Mouse (Mus musculus) mouse embryonic stem cell (cell line): ENCODE measurements around the gene Gm13283.
"Not testable (repeated sequence)": the region's sequence is repeated elsewhere in the genome, so short reads cannot be mapped to it uniquely, and the experiment has no call there.

Experiments
- in situ Hi-C, 2 experiments: fragments of 300-500 bp; cut with MboI; formaldehyde crosslinking; loops; 1 replicate in 1 of 2; 3 replicates in 1 of 2; pipeline ENCODE4 v1.14.3; 2019 to 2020; ENCODE audit warnings: low sequenced_read_pairs in 2 of 2, low pct_unique_long_range_greater_than_20kb in 1 of 2, mixed read lengths in 1 of 2; ENCODE audit not compliant: unreplicated experiment in 1 of 2

Gm13283 gene

DNA sequence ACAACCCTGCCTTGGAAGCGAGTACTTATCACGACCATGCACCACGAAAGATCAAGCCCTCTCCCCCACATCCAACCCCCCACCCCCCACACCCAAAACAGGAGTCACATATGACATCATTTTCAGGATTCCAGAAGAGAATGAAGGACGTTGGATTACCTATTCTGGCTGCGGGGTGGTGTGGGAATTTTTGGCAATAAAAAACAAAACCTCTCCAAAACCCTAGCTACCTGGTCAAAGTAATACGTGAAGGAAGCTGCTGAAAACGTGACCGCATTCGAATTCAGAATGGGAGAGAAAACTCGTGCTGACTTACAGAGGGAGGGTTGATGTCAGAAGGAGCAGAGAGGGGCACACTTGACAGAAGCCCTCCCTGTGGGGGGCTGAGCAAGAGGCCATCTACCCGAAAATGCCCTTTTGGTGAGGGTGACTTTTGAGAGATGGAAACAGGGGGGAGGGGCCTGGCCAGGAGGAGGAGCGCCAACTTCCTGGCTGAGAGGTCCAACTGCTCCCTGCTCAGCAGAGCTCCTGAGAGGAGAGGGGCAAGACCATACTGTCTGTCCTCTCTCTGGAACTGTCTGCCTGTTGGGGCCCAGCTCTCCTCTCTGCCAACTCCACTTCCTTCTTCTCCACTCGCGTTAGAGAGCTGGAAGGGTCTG lies at the start of gene Gm13283:
TSS of gene Gm13283 (plus strand) at position 510 of the 659 bp plus-strand sequence.
- in situ Hi-C loops = not testable (repeated sequence)

DNA sequence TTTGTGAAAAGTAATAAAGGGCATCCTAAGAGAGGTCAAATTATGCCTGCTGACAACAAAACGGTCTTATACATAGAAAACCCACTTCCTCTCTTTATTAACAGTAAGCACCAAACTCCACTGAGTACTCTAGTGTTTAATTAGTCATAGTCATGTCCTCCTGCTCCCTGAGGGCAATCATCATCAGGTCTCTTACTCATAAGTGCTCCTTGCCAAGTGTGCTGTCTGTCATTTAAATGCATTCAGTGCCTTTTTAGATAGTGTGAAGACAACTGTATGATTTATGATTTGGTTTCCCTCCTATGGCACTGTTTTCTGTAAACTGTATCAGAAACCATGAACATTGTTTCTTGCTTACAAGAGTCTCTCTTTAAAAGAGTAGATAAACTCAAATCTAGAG lies 45.6 kb upstream of the Gm13283 start:
- in situ Hi-C loops = no loop called here

DNA sequence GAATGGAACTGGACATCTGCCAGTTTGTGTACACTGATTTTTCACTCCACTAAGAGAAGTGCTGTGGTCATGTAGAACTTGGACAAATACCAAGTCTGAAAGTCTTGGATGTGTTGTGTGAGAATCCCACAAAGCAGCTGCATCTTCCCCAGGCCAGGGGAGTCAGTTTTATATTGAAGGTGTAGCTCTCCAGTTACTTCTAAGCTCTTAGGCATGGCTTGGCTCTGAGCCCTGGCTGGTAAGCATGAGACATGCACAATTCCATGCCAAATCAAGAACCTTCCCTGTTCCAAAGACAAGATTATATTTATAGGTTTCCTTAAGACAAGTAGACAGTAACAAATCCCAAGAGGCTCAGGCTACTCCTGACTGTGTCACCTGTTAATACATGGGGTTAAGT lies 44.9 kb upstream of the Gm13283 start:
- in situ Hi-C loops = no loop called here

DNA sequence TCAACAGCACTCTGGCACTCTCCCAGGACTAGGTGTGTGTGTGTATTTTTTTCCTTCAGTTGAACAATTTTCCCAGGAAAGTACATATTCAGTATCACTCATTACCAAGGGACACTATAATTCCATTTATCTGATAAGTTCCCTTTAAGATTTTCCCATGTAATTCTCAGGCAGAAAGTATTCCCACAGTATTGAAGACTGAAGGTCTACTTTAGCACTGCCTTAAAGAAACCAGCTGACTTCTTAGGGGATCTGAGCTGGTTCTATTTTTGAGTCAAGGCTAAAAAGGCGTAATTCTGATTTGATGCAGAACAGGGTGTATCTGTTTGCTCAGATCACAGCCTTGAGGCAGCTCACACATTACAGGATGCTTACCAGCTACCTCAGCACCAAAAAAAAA lies 41.2 kb upstream of the Gm13283 start:
- in situ Hi-C loops = no loop called here

DNA sequence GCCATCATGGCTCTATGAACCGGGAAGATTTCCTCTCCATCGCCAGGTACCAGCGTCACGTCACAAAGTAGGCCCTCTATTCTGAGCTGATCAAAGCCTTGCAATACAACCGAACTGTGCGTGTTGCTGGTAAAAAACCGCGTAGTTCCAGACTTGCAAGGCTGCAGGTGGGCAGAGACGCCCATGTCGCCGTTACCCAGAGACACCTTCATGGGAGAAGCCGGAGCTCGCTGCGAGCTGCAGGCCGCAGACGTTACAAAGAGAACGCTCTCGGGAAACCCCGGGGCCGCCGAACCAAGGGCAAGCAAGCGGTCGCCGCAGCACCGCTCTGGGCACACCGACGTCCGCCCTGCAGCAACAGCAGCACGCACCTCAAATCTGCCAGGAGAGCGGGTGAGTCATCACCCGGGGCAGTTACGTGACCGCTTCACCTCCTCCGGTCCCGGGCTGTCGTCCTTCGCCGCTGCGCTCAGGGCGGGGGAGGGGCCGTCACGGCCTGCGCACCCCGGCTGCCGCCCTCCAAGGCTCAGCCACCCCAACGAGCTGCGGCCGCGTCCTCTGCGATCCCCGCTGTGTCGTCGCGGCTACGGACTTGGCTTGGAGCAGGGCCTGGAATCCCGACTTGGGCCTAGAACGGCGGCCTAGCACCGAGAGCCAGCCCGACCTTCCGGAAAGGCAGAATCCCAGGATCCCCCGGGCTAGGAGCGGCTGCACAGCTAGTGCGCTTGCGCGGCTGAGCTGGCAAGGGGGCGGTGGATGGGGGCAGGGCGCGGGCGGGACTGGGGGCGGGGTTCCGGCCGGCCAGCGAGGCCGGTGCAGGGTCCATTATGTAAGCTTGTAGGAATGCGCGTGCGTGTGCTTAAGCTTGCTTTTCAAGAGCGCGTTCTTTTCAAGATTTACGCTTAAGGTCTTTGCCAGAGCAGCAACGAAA lies 37.9 kb upstream of the Gm13283 start, which contains the start of the genes Gm26566 and Klhl9:
TSS of gene Gm26566 (plus strand) at position 15 of the 931 bp plus-strand sequence.
TSS of gene Klhl9 (minus strand) at position 675 of the 931 bp plus-strand sequence.
- in situ Hi-C loops = no loop called here

DNA sequence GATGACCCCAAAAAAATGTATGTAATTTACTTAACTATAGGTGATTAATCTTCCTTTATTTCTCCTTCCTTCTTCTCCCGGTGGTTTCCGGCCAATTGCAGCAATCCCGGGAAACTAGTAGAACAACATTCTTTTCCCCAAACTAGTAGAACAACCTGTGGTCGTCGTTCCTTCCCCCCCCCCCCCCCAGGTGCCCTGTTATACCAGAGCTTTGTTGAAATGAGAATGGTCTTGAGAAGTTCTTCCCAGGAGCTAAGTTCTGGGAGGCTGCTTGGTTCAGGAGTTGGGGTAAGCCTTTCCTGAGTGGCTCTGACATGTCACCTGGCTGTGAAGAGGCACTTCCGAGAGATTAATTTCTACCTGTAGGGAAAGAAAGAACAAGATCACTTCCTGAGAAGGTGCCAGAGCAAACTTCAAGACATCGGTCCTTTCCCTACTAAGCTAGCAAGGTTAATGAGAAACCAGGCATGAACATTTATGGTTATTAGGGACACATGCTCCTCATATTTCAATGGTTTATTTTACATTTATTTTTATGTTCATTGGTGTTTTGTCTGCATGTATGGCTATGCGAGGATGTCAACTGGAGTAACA lies 36.3 kb upstream of the Gm13283 start:
- in situ Hi-C loops = no loop called here

DNA sequence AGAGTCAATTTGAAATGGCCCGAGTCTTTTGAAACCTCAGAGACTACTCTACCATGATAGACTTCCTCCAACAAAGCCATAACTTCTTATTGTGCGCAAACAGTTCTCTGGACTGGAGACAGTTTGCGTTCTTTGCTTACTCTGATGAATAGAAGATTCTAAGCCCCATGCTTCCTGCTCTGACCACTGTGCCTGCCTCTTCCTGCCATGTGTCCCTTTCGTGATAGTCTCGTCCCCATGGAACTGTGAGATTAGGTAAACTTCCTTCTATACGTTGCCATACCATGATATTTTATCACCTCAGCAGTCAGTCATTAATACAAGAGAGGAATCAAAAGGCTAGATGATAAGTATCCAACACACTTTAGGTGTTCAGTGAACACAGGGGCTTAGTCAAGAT lies 33.2 kb upstream of the Gm13283 start:
- in situ Hi-C loops = no loop called here

DNA sequence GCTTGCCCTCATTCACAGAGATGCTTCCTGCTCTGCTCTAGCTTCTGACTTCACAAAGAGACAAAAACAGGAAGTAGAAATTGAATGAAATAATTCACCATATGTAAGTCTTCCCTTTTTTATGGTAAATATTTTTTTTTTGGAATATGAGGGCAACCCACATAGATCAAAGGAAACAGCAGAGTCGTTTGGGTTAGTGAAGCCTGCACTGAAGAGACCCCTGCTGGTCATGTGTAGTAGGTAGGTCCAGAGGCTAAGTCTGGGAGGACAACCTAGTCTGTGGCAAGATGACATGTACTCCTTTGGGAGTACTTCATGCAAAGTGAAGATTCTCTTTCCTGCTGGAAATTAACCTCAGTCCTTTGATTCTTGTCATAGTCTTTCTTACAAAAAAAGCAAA lies 32.6 kb upstream of the Gm13283 start:
- in situ Hi-C loops = no loop called here

DNA sequence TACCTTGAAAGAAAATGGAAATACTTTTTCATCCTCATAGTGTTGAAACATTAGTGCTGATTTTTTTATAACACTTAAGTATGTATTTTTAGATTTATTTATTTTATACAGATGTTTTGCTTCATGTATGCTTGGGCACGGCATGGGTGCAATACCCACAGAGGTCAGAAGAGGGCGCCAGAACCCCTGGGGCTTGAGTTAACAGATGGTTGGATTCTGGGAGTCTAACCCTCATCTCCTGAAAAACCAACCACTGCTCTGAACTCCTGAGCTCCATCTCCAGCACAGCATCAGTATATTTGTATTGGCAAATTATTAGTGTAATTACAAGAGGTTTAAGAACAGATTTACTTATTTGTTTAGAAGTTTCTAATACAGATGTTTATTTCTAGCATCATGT lies 21.4 kb upstream of the Gm13283 start:
- in situ Hi-C loops = no loop called here

DNA sequence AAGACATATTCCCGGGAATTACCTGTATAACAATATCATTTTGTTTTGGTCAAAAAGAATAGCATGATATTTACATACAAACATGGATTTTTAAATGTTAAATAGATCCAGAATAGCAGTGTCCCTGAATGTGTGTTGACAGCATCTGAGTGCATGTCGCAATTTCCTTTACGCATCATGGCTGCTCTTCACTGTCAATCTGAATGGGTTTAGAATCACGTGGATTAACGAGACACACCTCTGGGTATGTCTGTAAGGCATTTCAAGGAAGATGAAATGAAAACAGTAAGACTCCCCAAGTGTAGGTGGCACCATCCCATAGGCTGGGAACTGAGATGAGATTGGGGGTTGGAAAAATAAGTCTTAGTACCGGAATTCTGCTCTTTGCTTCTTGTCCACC lies 20.9 kb upstream of the Gm13283 start:
- in situ Hi-C loops = no loop called here

DNA sequence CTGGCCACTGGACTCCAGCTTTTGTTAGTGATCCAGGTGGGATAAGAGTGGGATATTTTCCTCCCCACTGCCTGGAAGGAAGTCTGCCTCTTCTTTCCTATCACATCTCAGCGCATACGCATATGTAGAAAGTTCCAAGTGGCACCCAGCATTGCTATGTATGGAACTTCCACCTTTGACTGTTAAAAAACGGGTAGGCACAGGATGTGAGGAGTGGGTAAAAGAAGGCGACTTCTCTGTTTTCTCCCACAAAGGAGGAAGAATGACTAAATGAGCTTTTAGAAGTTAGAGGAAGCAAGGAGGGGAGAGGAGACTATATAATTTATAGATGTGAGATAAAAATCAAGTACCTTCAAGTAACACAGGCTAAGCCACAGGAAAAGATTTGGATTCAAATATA lies 18.5 kb upstream of the Gm13283 start:
- in situ Hi-C loops = no loop called here

DNA sequence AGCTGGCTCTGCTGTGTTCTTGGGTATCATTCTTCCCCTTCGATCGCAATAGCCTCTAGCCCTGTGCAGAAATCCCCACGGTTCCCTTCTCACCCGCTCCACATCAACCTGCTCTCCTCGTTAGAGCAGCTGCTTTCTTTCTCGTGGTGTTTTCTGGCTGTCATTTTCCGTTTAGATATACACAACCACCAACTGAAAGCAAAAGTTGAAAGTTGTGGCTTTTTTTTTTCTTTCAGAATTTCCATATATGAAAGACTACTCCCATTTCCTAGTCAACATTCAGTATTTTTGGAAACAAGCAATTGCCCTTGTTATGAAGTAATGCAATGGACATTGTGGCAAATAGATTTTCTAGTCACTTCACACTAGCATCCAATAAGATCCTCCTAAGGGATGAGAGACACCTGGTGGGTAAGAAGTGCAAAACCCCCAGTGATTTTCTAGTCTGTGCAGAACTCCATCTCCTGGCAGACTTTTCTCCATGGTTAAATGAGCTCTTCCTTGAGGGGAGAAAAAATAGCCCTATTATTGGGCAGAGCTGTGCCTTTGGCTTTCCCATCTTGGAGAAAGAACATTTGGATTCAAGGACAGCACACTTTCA lies 17.0 kb upstream of the Gm13283 start:
- in situ Hi-C loops = no loop called here

DNA sequence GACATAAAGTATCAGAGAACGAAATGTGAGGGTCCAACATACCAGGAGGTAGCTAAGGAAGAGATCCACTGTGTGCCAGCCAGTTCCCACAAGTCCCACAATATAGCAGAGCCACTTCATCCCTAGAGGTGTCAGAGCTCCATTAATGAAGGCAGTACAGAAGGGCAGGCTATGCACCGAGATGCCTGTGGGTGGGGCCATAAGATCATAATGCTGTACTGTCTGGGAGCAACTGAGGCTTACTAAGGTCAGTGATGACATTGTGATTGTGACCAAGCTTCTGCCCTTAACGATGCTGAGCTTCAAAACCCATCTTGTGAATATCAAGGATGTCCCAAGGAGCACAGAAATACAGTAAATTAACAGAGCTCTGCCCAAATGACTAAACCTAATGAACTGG lies 15.7 kb upstream of the Gm13283 start:
- in situ Hi-C loops = no loop called here

DNA sequence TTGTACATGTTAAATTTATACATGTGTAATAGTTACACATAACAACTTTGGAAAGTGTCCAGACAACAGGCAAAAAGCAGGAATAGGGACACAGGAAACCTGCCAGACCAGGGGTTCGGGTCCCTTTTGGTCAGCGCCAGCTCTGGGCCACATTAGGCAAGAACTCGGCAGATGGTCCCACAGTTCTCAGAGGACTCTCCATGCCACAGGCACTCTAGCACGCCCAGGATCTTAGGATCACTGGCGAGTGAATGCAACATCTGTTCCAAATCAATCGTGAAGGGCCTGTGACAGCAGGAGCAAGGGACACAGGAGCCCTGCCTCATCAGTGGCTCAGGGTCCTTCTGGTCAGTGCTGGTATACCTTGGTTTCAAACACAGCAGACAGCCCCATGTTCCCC lies 10.0 kb upstream of the Gm13283 start:
- in situ Hi-C loops = no loop called here

DNA sequence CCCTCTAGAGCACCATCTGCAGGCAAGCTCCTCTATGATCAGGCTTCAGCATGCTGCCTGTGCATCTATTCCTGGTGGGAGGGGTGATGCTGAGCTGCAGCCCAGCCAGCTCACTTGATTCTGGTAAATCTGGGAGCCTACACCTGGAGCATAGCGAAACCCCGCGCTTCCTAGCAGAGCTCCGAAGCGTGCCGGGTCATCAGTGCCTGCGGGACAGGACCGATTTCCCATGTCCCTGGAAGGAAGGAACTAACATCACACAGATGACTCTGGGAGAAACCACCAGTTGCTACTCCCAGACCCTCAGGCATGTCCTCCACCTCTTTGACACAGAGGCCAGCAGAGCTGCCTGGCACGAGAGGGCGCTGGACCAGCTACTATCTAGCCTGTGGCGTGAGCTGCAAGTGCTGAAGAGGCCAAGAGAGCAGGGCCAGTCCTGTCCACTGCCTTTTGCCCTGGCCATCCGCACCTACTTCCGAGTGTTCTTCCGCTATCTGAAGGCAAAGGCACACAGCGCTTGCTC lies 5.0 kb upstream of the Gm13283 start, which contains the start of gene Gm13271:
TSS of gene Gm13271 (plus strand) at position 51 of the 523 bp plus-strand sequence.
- in situ Hi-C loops = not testable (repeated sequence)

DNA sequence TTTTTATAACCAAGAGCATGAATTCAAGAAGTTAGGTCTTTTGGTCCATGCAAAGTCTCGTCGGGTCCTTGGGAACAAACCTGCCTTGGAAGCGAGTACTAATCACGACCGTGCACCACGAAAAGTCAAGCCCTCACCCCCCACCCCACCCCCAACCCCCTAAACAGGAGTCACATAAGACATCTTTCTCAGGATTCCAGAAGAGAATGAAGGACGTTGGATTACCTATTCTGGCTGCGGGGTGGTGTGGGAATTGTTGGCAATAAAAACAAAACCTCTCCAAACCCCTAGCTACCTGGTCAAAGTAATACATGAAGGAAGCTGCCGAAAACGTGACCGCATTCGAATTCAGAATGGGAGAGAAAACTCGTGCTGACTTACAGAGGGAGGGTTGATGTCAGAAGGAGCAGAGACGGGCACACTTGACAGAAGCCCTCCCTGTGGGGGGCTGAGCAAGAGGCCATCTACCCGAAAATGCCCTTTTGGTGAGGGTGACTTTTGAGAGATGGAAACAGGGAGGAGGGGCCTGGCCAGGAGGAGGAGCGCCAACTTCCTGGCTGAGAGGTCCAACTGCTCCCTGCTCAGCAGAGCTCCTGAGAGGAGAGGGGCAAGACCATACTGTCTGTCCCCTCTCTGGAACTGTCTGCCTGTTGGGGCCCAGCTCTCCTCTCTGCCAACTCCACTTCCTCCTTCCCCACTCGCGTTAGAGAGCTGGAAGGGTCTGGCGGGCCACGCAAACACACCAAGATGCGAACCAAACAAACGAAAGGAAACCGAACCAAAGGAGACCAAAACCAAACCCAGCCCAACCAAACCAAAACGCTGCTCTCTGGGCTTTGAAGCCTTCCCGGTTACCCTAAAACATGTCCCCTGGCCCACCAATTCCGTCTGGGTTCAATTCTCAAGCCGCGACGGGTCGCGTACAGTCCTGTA lies 3.1 kb upstream of the Gm13283 start:
- in situ Hi-C loops = not testable (repeated sequence)

DNA sequence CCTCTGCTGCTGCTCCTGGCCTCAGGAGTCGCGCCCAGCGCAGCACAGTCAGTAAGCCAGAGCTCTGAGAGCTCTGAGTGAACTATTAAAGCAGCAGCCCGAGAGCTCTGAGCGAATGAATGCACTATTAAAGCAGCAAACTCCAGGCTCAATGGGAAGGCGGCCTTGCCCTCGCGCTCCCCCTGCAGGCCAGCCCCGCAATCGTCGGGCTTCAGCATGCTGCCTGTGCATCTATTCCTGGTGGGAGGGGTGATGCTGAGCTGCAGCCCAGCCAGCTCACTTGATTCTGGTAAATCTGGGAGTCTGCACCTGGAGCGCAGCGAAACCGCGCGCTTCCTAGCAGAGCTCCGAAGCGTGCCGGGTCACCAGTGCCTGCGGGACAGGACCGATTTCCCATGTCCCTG lies 2.3 kb upstream of the Gm13283 start:
- in situ Hi-C loops = not testable (repeated sequence)

DNA sequence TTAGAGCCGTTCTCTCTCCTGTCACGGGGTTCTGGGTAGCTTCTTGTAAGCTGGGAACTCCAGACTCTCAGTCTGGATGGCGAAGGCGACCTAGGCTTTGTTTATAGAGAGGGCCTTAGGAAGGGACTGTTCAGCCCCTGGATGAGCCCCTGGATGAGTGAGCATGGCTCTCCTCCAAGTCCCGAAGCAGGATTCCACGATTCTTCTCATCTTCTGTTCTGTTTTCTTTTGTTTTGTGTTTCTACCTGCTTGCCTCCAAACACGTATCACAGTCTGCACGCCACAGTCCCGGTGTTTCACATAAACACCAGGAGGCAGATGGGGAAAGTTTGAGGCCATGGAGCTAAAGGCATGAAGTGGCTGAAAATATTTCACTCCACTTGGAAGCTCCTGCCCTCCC lies 1.2 kb upstream of the Gm13283 start:
- in situ Hi-C loops = not testable (repeated sequence)
